Mouse (Mus musculus) C2C12 (cell line): ENCODE data around the gene Gmnc. TPM values are rescaled to one million over a fixed set of nuclear protein-coding genes. Genes with fewer than 3 reads are reported as not detected.

ENCODE experiments used
- H3K27me3 ChIP-seq: one replicate; pipeline ENCODE4 v1.6.1; 2011; ENCODE audit not compliant: control insufficient read depth, insufficient read depth, insufficient read length
- H3K36me3 ChIP-seq: one replicate; pipeline ENCODE4 v1.6.1; 2011; ENCODE audit not compliant: control insufficient read depth, insufficient read depth
- H3K4me3 ChIP-seq: one replicate; pipeline ENCODE4 v1.5.1; 2011; ENCODE audit warnings: mild to moderate bottlenecking, control low read depth; ENCODE audit not compliant: poor library complexity, insufficient read depth, severe bottlenecking
- H3K79me2 ChIP-seq: one replicate; pipeline ENCODE4 v1.6.1; 2011; ENCODE audit not compliant: control insufficient read depth, insufficient read depth
- H3K79me3 ChIP-seq: one replicate; pipeline ENCODE4 v1.6.1; 2011; ENCODE audit warnings: low read depth, control low read depth
- H3ac ChIP-seq: one replicate; pipeline ENCODE3; 2011; ENCODE audit warnings: low read depth; ENCODE audit not compliant: control insufficient read depth, insufficient read length
- CEBPB ChIP-seq: IDR thresholded peaks from one replicate; pipeline ENCODE4 v1.6.1; 2011; ENCODE audit warnings: low read depth, mild to moderate bottlenecking, control low read depth, moderate library complexity
- CTCF ChIP-seq: IDR thresholded peaks from one replicate; pipeline ENCODE4 v1.5.1; 2011; ENCODE audit not compliant: control insufficient read depth, insufficient read depth, insufficient read length
- FOSL1 ChIP-seq: IDR thresholded peaks from one replicate; pipeline ENCODE4 v1.8.0; 2011; ENCODE audit warnings: mild to moderate bottlenecking, low read length; ENCODE audit not compliant: poor library complexity, insufficient read depth, severe bottlenecking
- MAX ChIP-seq: IDR thresholded peaks from one replicate; pipeline ENCODE4 v1.6.1; 2011; ENCODE audit warnings: mild to moderate bottlenecking, control low read depth
- MYOD1 ChIP-seq: IDR thresholded peaks from one replicate; pipeline ENCODE4 v1.6.1; 2011; ENCODE audit warnings: low read depth; ENCODE audit not compliant: control insufficient read depth, insufficient read length
- MYOG ChIP-seq: IDR thresholded peaks from one replicate; pipeline ENCODE4 v1.6.1; 2011; ENCODE audit not compliant: control insufficient read depth, insufficient read length; ENCODE audit errors: extremely low read depth
- USF1 ChIP-seq: IDR thresholded peaks from one replicate; pipeline ENCODE4 v1.6.1; 2011; ENCODE audit warnings: low read depth, mild to moderate bottlenecking, control low read depth, moderate library complexity
- long read RNA-seq, 2 experiments: library from polyadenylated mRNA; unstranded; transcript quantifications; one replicate each; pipeline ENCODE4 v2.0.0; 2019 to 2020
- polyA plus RNA-seq: library from polyadenylated mRNA; unstranded; fragments of >200 nt; fragmentation: generic; extraction: Trizol; gene quantifications from one replicate; pipeline ENCODE4 v1.2.1, GENCODE M21; 2012; ENCODE audit warnings: missing spikeins

Gmnc gene
- not detected for polyA plus RNA-seq
- long read RNA-seq, experiment 1, result 0 reads
- long read RNA-seq, experiment 2, result 0 reads

- no peak within 1 kb of the TSS for H3K4me3 ChIP-seq
- no peak for TF ChIP-seq CEBPB
- no peak for TF ChIP-seq MAX
- TF ChIP-seq MYOD1, result no peak
- TF ChIP-seq CTCF, result no peak
- no peak for TF ChIP-seq USF1
- TF ChIP-seq FOSL1, result no peak
- TF ChIP-seq MYOG, result no peak
- H3K36me3 ChIP-seq, result no peaks in the 10 kb centered on the region
- no peaks in the 10 kb centered on the region for H3K27me3 ChIP-seq
- H3K79me2 ChIP-seq, result no peaks in the 10 kb centered on the region
- H3ac ChIP-seq, result no peak within 1 kb of the TSS
- H3K79me3 ChIP-seq, result no peaks in the 10 kb centered on the region
Observed at GRCm38 (mm10) chr16:26991477-26992300, at the start of gene Gmnc. Gmnc (minus strand) TSS chr16:26991652.

GRCm38 (mm10) chr16:27027281-27027680 is 35.8 kb upstream of the Gmnc start:
- TF ChIP-seq MYOD1, result no peak
- no peak for TF ChIP-seq CEBPB
- TF ChIP-seq MAX, result no peak
- no peak for TF ChIP-seq CTCF
- TF ChIP-seq MYOG, result no peak
- TF ChIP-seq FOSL1, result no peak
- TF ChIP-seq USF1, result no peak
- Histone ChIP-seq H3K36me3 (no peaks in the 10 kb centered on the region), H3K79me2 (no peaks in the 10 kb centered on the region), H3K4me3 (no peak overlapping the region), H3K27me3 (no peaks in the 10 kb centered on the region), H3ac (no peak overlapping the region), H3K79me3 (no peaks in the 10 kb centered on the region)

- Histone ChIP-seq H3K79me2 (no peaks in the 10 kb centered on the region), H3K79me3 (no peaks in the 10 kb centered on the region)
- TF ChIP-seq CEBPB, result no peak
- TF ChIP-seq MYOD1, result no peak
- no peak for TF ChIP-seq CTCF
- TF ChIP-seq USF1, result no peak
- TF ChIP-seq FOSL1, result no peak
- TF ChIP-seq MAX, result no peak
- no peak for TF ChIP-seq MYOG
Observed at GRCm38 (mm10) chr16:27026226-27026625, 34.8 kb upstream of the Gmnc start.

GRCm38 (mm10) chr16:27022746-27023145 is 31.3 kb upstream of the Gmnc start:
- Histone ChIP-seq H3K79me3 (no peaks in the 10 kb centered on the region), H3K79me2 (no peaks in the 10 kb centered on the region), H3K4me3 (no peak overlapping the region), H3K36me3 (no peaks in the 10 kb centered on the region), H3K27me3 (no peaks in the 10 kb centered on the region), H3ac (no peak overlapping the region)
- TF ChIP-seq MYOG, result no peak

More at GRCm38 (mm10) chr16:27026226-27026625, 34.8 kb upstream of the Gmnc start:
- H3K27me3 ChIP-seq, result no peaks in the 10 kb centered on the region
- H3K4me3 ChIP-seq, result no peak overlapping the region
- no peaks in the 10 kb centered on the region for H3K36me3 ChIP-seq
- no peak overlapping the region for H3ac ChIP-seq

- H3K36me3 ChIP-seq, result no peaks in the 10 kb centered on the region
- TF ChIP-seq USF1 (no peak), CTCF (no peak), CEBPB (no peak), FOSL1 (no peak), MYOG (no peak), MAX (no peak), MYOD1 (no peak)
- no peak overlapping the region for H3K4me3 ChIP-seq
- no peaks in the 10 kb centered on the region for H3K79me3 ChIP-seq
- H3ac ChIP-seq, result no peak overlapping the region
- H3K79me2 ChIP-seq, result no peaks in the 10 kb centered on the region
- no peaks in the 10 kb centered on the region for H3K27me3 ChIP-seq
Observed at GRCm38 (mm10) chr16:27017309-27017708, 25.9 kb upstream of the Gmnc start.
